Mouse (Mus musculus): ENCODE results near the gene Tmem184b. TPM values are rescaled to one million over a fixed set of nuclear protein-coding genes. Genes with fewer than 3 reads are reported as not detected.

Tmem184b gene
- polyA plus RNA-seq, 2 experiments: 67.9 to 121 TPM

- Histone ChIP-seq H3K27ac (replicated peaks; ENCODE audit: low read depth, low read length) (no peak overlapping the region), H3K36me3 (ENCODE audit: control insufficient read depth, insufficient read depth, low read length) (0 out of 2 replicates have a peak, but pooled peaks cover 7% of the 10 kb centered on the region), H3K27me3 (ENCODE audit: control insufficient read depth, insufficient read depth, low read length) (no peaks in the 10 kb centered on the region), H3K4me2 (replicated peaks; ENCODE audit: low read depth, low read length, severe bottlenecking) (peak overlapping the region; percentile 67), H3K9ac (ENCODE audit: low read depth, low read length, severe bottlenecking) (0 out of 2 replicates have a peak overlapping the region, but pooled peaks have one; percentile 31), H3K9me3 (ENCODE audit: control insufficient read depth, low read length) (no peaks in the 10 kb centered on the region), H3K4me1 (ENCODE audit: control insufficient read depth, insufficient read depth, low read length) (peaks cover 22% of the 10 kb centered on the region), H3K4me3 (replicated peaks; ENCODE audit: low read length) (no peak overlapping the region)
- DNase-seq (ENCODE audit: low spot score): no peak
- TF ChIP-seq POLR2A (IDR thresholded peaks at IDR 0.05; ENCODE audit: borderline replicate concordance, extremely low read depth, insufficient read depth, insufficient read length): no peak
- 56% methylated on average over 6 of the region's 6 CpGs for WGBS
- ATAC-seq (ENCODE audit: low FRiP score, low read depth): no peak
Measured at GRCm38 (mm10) chr15:79400134-79400974, 3.0 kb downstream of the Tmem184b start.

GRCm38 (mm10) chr15:79399231-79400052 lies 3.9 kb downstream of the Tmem184b start:
- no peak overlapping the region for H3K27ac ChIP-seq (replicated peaks; ENCODE audit: low read depth, low read length)
- H3K4me1 ChIP-seq (ENCODE audit: control insufficient read depth, insufficient read depth, low read length): peaks cover 22% of the 10 kb centered on the region
- ATAC-seq (ENCODE audit: low FRiP score, low read depth) (no peak), DNase-seq (ENCODE audit: low spot score) (no peak)
- H3K9me3 ChIP-seq (ENCODE audit: control insufficient read depth, low read length): no peaks in the 10 kb centered on the region
- H3K27me3 ChIP-seq (ENCODE audit: control insufficient read depth, insufficient read depth, low read length): no peaks in the 10 kb centered on the region
- no peak overlapping the region for H3K9ac ChIP-seq (ENCODE audit: low read depth, low read length, severe bottlenecking)
- WGBS: 75% methylated on average over 14 of the region's 14 CpGs
- no peak overlapping the region for H3K4me2 ChIP-seq (replicated peaks; ENCODE audit: low read depth, low read length, severe bottlenecking)
- H3K4me3 ChIP-seq (replicated peaks; ENCODE audit: low read length): no peak overlapping the region
- 0 out of 2 replicates have a peak, but pooled peaks cover 7% of the 10 kb centered on the region for H3K36me3 ChIP-seq (ENCODE audit: control insufficient read depth, insufficient read depth, low read length)
- no peak for TF ChIP-seq POLR2A (IDR thresholded peaks at IDR 0.05; ENCODE audit: borderline replicate concordance, extremely low read depth, insufficient read depth, insufficient read length)

GRCm38 (mm10) chr15:79396736-79397135 lies 6.6 kb downstream of the Tmem184b start:
- no peak for ATAC-seq (ENCODE audit: low FRiP score, low read depth)
- no peak overlapping the region for H3K4me2 ChIP-seq (replicated peaks; ENCODE audit: low read depth, low read length, severe bottlenecking)
- no peak for DNase-seq (ENCODE audit: low spot score)

GRCm38 (mm10) chr15:79395281-79395680 lies 8.1 kb downstream of the Tmem184b start:
- H3K9ac ChIP-seq (ENCODE audit: low read depth, low read length, severe bottlenecking): no peak overlapping the region
- no peaks in the 10 kb centered on the region for H3K9me3 ChIP-seq (ENCODE audit: control insufficient read depth, low read length)
- peaks cover 14% of the 10 kb centered on the region; the same call in 1 of the 2 replicates for H3K36me3 ChIP-seq (ENCODE audit: control insufficient read depth, insufficient read depth, low read length)
- WGBS: 72% methylated on average over 6 of the region's 6 CpGs
- H3K27ac ChIP-seq (replicated peaks; ENCODE audit: low read depth, low read length): no peak overlapping the region
- DNase-seq (ENCODE audit: low spot score) (no peak), ATAC-seq (ENCODE audit: low FRiP score, low read depth) (no peak)
- H3K27me3 ChIP-seq (ENCODE audit: control insufficient read depth, insufficient read depth, low read length): no peaks in the 10 kb centered on the region
- peaks cover 17% of the 10 kb centered on the region for H3K4me1 ChIP-seq (ENCODE audit: control insufficient read depth, insufficient read depth, low read length)
- H3K4me3 ChIP-seq (replicated peaks; ENCODE audit: low read length): no peak overlapping the region
- no peak overlapping the region for H3K4me2 ChIP-seq (replicated peaks; ENCODE audit: low read depth, low read length, severe bottlenecking)
- TF ChIP-seq POLR2A (IDR thresholded peaks at IDR 0.05; ENCODE audit: borderline replicate concordance, extremely low read depth, insufficient read depth, insufficient read length): no peak

More at GRCm38 (mm10) chr15:79396736-79397135, 6.6 kb downstream of the Tmem184b start:
- Histone ChIP-seq H3K4me1 (ENCODE audit: control insufficient read depth, insufficient read depth, low read length) (peaks cover 20% of the 10 kb centered on the region), H3K4me3 (replicated peaks; ENCODE audit: low read length) (no peak overlapping the region), H3K9ac (ENCODE audit: low read depth, low read length, severe bottlenecking) (no peak overlapping the region), H3K27ac (replicated peaks; ENCODE audit: low read depth, low read length) (no peak overlapping the region), H3K36me3 (ENCODE audit: control insufficient read depth, insufficient read depth, low read length) (peaks cover 14% of the 10 kb centered on the region; the same call in 1 of the 2 replicates), H3K27me3 (ENCODE audit: control insufficient read depth, insufficient read depth, low read length) (no peaks in the 10 kb centered on the region), H3K9me3 (ENCODE audit: control insufficient read depth, low read length) (no peaks in the 10 kb centered on the region)
- TF ChIP-seq POLR2A (IDR thresholded peaks at IDR 0.05; ENCODE audit: borderline replicate concordance, extremely low read depth, insufficient read depth, insufficient read length): no peak
- WGBS: 91% methylated on average over 11 of the region's 11 CpGs

GRCm38 (mm10) chr15:79394842-79395241 lies 8.5 kb downstream of the Tmem184b start:
- no peak overlapping the region for H3K4me2 ChIP-seq (replicated peaks; ENCODE audit: low read depth, low read length, severe bottlenecking)
- no peak overlapping the region for H3K9ac ChIP-seq (ENCODE audit: low read depth, low read length, severe bottlenecking)
- H3K27me3 ChIP-seq (ENCODE audit: control insufficient read depth, insufficient read depth, low read length): no peaks in the 10 kb centered on the region
- no peak overlapping the region for H3K4me3 ChIP-seq (replicated peaks; ENCODE audit: low read length)
- no peak overlapping the region for H3K27ac ChIP-seq (replicated peaks; ENCODE audit: low read depth, low read length)
- peaks cover 17% of the 10 kb centered on the region; the same call in 1 of the 2 replicates for H3K36me3 ChIP-seq (ENCODE audit: control insufficient read depth, insufficient read depth, low read length)
- peaks cover 17% of the 10 kb centered on the region for H3K4me1 ChIP-seq (ENCODE audit: control insufficient read depth, insufficient read depth, low read length)
- TF ChIP-seq POLR2A (IDR thresholded peaks at IDR 0.05; ENCODE audit: borderline replicate concordance, extremely low read depth, insufficient read depth, insufficient read length): no peak
- 69% methylated on average over 4 of the region's 4 CpGs for WGBS
- ATAC-seq (ENCODE audit: low FRiP score, low read depth) (no peak), DNase-seq (ENCODE audit: low spot score) (no peak)
- H3K9me3 ChIP-seq (ENCODE audit: control insufficient read depth, low read length): no peaks in the 10 kb centered on the region
